In the genomic region with DNA sequence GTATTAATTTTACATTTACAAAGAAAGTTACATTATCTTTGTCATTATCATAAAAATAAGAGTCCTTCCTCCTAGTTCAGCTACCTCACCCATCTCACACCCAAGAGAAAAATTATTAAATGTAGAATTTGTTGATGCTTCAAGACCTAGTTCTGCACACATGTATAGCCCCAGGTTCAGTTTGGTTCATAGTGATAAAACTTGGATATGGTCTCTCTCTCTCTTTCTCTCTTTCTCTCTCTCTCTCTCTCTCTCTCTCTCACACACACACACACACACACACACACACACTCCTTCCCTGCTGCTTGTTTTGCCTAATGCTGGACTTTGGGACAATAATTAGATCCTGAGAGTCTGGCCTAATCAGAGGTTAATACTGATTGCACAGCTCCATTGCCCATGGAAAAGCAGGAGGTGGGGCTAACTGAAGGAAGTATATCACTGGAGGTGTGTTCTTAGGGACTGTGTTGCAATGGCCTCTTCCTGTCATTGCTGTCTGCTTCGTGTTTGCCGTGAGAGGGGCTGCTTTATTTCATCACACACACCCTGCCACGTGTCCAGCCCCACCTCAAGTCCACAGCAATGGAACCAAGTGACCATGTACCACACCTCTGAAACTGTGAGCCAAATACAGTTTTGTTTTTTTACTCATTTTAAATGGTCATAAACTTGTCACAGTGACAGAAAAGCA, we compare ENCODE assay signal across 8 mouse cellular contexts. TPM values are rescaled to one million over a fixed set of nuclear protein-coding genes. Genes with fewer than 3 reads are reported as not detected.
DNase-seq lines count a peak whose midpoint lies in the region; ATAC-seq and TF ChIP-seq lines count a peak whose summit lies in the region.

No protein-coding gene starts in this region.

- peak overlapping the region; percentile 56; the same call in 1 of the 2 replicates for H3K4me2 ChIP-seq in kidney, embryonic 16.5 days (replicated peaks; ENCODE audit: low read depth, low read length)
- peak overlapping the region; percentile 74 for H3K4me2 ChIP-seq in forebrain, embryonic 13.5 days
- H3K4me2 ChIP-seq in liver, embryonic 12.5 days = peak overlapping the region; percentile 83
- H3K4me2 ChIP-seq in neural tube, embryonic 14.5 days (ENCODE audit: low read depth, low read length) = peak overlapping the region; percentile 42; the same call in 1 of the 2 replicates

- ATAC-seq in kidney, embryonic 16.5 days (ENCODE audit: low FRiP score, low TSS enrichment) = no peak
- ATAC-seq in forebrain, embryonic 13.5 days = no peak
- ATAC-seq in liver, embryonic 12.5 days = peak; percentile 38; the same call in 1 of the 2 replicates
- ATAC-seq in neural tube, embryonic 14.5 days (ENCODE audit: low read depth) = no peak

- TF ChIP-seq POLR2A in kidney, adult 2 months (IDR thresholded peaks at IDR 0.05; ENCODE audit: low read depth, low read length) = no peak

- no peaks in the 10 kb centered on the region for H3K36me3 ChIP-seq in kidney, embryonic 16.5 days (ENCODE audit: insufficient read depth, low read length)
- no peaks in the 10 kb centered on the region for H3K36me3 ChIP-seq in kidney, adult 2 months (ENCODE audit: control insufficient read depth, insufficient read depth, low read length)
- H3K36me3 ChIP-seq in forebrain, embryonic 13.5 days (ENCODE audit: poor library complexity, severe bottlenecking) = no peaks in the 10 kb centered on the region
- no peaks in the 10 kb centered on the region for H3K36me3 ChIP-seq in liver, embryonic 12.5 days
- no peaks in the 10 kb centered on the region for H3K36me3 ChIP-seq in neural tube, embryonic 14.5 days (ENCODE audit: control insufficient read depth, insufficient read depth, low read length)

- intact Hi-C loops in left cerebral cortex, postnatal 4 days (cut with DNase I) = no loop called here

- H3K9ac ChIP-seq in kidney, embryonic 16.5 days (replicated peaks; ENCODE audit: low read length) = no peak overlapping the region
- H3K9ac ChIP-seq in forebrain, embryonic 13.5 days = no peak overlapping the region
- no peak overlapping the region for H3K9ac ChIP-seq in liver, embryonic 12.5 days
- H3K9ac ChIP-seq in neural tube, embryonic 14.5 days (replicated peaks; ENCODE audit: low read depth, low read length) = no peak overlapping the region

- no peak for DNase-seq in kidney, adult 2 months
- DNase-seq in ovary, adult 18-20 months (ENCODE audit: low spot score) = no peak
- no peak for DNase-seq in left cerebral cortex, postnatal 4 days
- no peak for DNase-seq in ovary, postnatal 10 days (ENCODE audit: low spot score)

- 31% methylated on average over 3 of the region's 3 CpGs for WGBS in kidney, embryonic 16.5 days
- 66% methylated on average over 3 of the region's 3 CpGs for WGBS in kidney, adult 2 months
- WGBS in forebrain, embryonic 13.5 days = 32% methylated on average over 3 of the region's 3 CpGs
- WGBS in liver, embryonic 12.5 days (ENCODE audit: insufficient replicate concordance) = 7% methylated on average over 3 of the region's 3 CpGs
- WGBS in neural tube, embryonic 14.5 days = 44% methylated on average over 3 of the region's 3 CpGs

- no peak for TF ChIP-seq CTCF in kidney, adult 2 months (conservative IDR thresholded peaks at IDR 0.05; ENCODE audit: insufficient read depth, insufficient read length, low read depth, low read length)

- no peaks in the 10 kb centered on the region for H3K27me3 ChIP-seq in kidney, embryonic 16.5 days (ENCODE audit: insufficient read depth, low read length)
- H3K27me3 ChIP-seq in kidney, adult 2 months (replicated peaks; ENCODE audit: control insufficient read depth, insufficient read depth, low read length) = no peaks in the 10 kb centered on the region
- no peaks in the 10 kb centered on the region for H3K27me3 ChIP-seq in forebrain, embryonic 13.5 days
- no peaks in the 10 kb centered on the region for H3K27me3 ChIP-seq in liver, embryonic 12.5 days (replicated peaks)
- H3K27me3 ChIP-seq in neural tube, embryonic 14.5 days (ENCODE audit: control insufficient read depth, insufficient read depth, low read length) = no peaks in the 10 kb centered on the region

- H3K27ac ChIP-seq in kidney, embryonic 16.5 days (ENCODE audit: low read length) = no peak overlapping the region
- H3K27ac ChIP-seq in kidney, adult 2 months (ENCODE audit: insufficient read depth, low read depth, low read length) = no peak overlapping the region
- no peak overlapping the region for H3K27ac ChIP-seq in forebrain, embryonic 13.5 days
- H3K27ac ChIP-seq in liver, embryonic 12.5 days = no peak overlapping the region; the same call in 1 of the 2 replicates
- no peak overlapping the region for H3K27ac ChIP-seq in neural tube, embryonic 14.5 days (ENCODE audit: low read depth, low read length)

- H3K4me1 ChIP-seq in kidney, embryonic 16.5 days (ENCODE audit: insufficient read depth, low read length) = peaks cover 17% of the 10 kb centered on the region
- peaks cover 3% of the 10 kb centered on the region; the same call in 1 of the 2 replicates for H3K4me1 ChIP-seq in kidney, adult 2 months (ENCODE audit: control insufficient read depth, insufficient read depth, low read length)
- peaks cover 13% of the 10 kb centered on the region for H3K4me1 ChIP-seq in forebrain, embryonic 13.5 days
- peaks cover 47% of the 10 kb centered on the region for H3K4me1 ChIP-seq in liver, embryonic 12.5 days
- H3K4me1 ChIP-seq in neural tube, embryonic 14.5 days (ENCODE audit: control insufficient read depth, insufficient read depth, low read length) = peaks cover 6% of the 10 kb centered on the region; the same call in 1 of the 2 replicates

- no peaks in the 10 kb centered on the region for H3K9me3 ChIP-seq in kidney, embryonic 16.5 days (ENCODE audit: low read length)
- no peaks in the 10 kb centered on the region for H3K9me3 ChIP-seq in forebrain, embryonic 13.5 days (replicated peaks)
- H3K9me3 ChIP-seq in liver, embryonic 12.5 days (replicated peaks) = no peaks in the 10 kb centered on the region
- H3K9me3 ChIP-seq in neural tube, embryonic 14.5 days (ENCODE audit: control insufficient read depth, low read length) = no peaks in the 10 kb centered on the region

- no peak overlapping the region for H3K4me3 ChIP-seq in kidney, embryonic 16.5 days (ENCODE audit: low read length)
- H3K4me3 ChIP-seq in kidney, adult 2 months (ENCODE audit: insufficient read depth, low read depth, low read length) = no peak overlapping the region
- H3K4me3 ChIP-seq in forebrain, embryonic 13.5 days = peak overlapping the region; percentile 69; the same call in 1 of the 2 replicates
- peak overlapping the region; percentile 99; the same call in 1 of the 2 replicates for H3K4me3 ChIP-seq in liver, embryonic 12.5 days
- H3K4me3 ChIP-seq in neural tube, embryonic 14.5 days (ENCODE audit: low read depth, low read length) = peak overlapping the region; percentile 71; the same call in 1 of the 2 replicates

RNA-seq across cellular contexts. Expression of a gene that starts 0.9 kb away (rescaled TPM):
- polyA plus RNA-seq in kidney, embryonic 16.5 days (2015; fragmentation: Nextera tagmentation; extraction: Ambion mirVana) = 29.9 and 33.5 TPM in 2 replicates
- polyA plus RNA-seq in kidney, adult 2 months (2012; rRNA removed) = 10.4 and 11.4 TPM in 2 replicates
- polyA plus RNA-seq in forebrain, embryonic 13.5 days (2015; fragmentation: Nextera tagmentation; extraction: Ambion mirVana) = 24.7 and 27.7 TPM in 2 replicates
- 30.1 and 35.2 TPM in 2 replicates for polyA plus RNA-seq in liver, embryonic 12.5 days (2016; fragmentation: Nextera tagmentation; extraction: Ambion mirVana)
- 55.7 and 58.6 TPM in 2 replicates for polyA plus RNA-seq in neural tube, embryonic 14.5 days (2014; fragmentation: Nextera tagmentation; extraction: Ambion mirVana)
- total RNA-seq in left cerebral cortex, postnatal 4 days (2021) = 100 to 1,000 TPM; 143 to 147 TPM

RNA-seq across cellular contexts. Expression of a gene that starts 29.9 kb away (rescaled TPM):
- 0.46 and 1.0 TPM in 2 replicates for polyA plus RNA-seq in kidney, embryonic 16.5 days (2015; fragmentation: Nextera tagmentation; extraction: Ambion mirVana)
- 0.11 TPM in 1 of 2 replicates, not detected in the other for polyA plus RNA-seq in kidney, adult 2 months (2012; rRNA removed)
- 0.34 and 0.55 TPM in 2 replicates for polyA plus RNA-seq in forebrain, embryonic 13.5 days (2015; fragmentation: Nextera tagmentation; extraction: Ambion mirVana)
- 0.12 and 0.14 TPM in 2 replicates for polyA plus RNA-seq in liver, embryonic 12.5 days (2016; fragmentation: Nextera tagmentation; extraction: Ambion mirVana)
- polyA plus RNA-seq in neural tube, embryonic 14.5 days (2014; fragmentation: Nextera tagmentation; extraction: Ambion mirVana) = 2.5 and 2.6 TPM in 2 replicates
- total RNA-seq in left cerebral cortex, postnatal 4 days (2021) = 10 to 100 TPM; 11.9 to 13.0 TPM

Comparison
In these comparisons a context has a peak if more than half of its experiments do, and no peak if none do; other contexts are left out.
1. H3K4me3 ChIP-seq: peak in forebrain, embryonic 13.5 days (single experiment), liver, embryonic 12.5 days (single experiment) and neural tube, embryonic 14.5 days (single experiment); none in kidney, embryonic 16.5 days (single experiment) and kidney, adult 2 months (single experiment).
2. Peak in every context shown above with its lines, with median percentiles within 50 percentile points of each other: H3K4me2 ChIP-seq.